Mouse (Mus musculus) left cerebral cortex, adult 11 months (tissue): ENCODE data around the gene Usp32.

Experiments used
- DNase-seq: peaks from one replicate; pipeline ENCODE4 v3.0.0; 2022; ENCODE audit warnings: low spot score

The Usp32 gene

GRCm38 (mm10) chr11:84947206-84947605 is 192.8 kb downstream of the Usp32 start:
- no peak for DNase-seq

GRCm38 (mm10) chr11:84945841-84946240 is 194.1 kb downstream of the Usp32 start:
- DNase-seq: no peak

GRCm38 (mm10) chr11:84944639-84945435 is 195.1 kb downstream of the Usp32 start:
- no peak for DNase-seq

GRCm38 (mm10) chr11:84943948-84944347 is 196.0 kb downstream of the Usp32 start:
- DNase-seq: no peak

GRCm38 (mm10) chr11:84940140-84940539 is 199.8 kb downstream of the Usp32 start:
- DNase-seq: no peak

- no peak for DNase-seq
Measured at GRCm38 (mm10) chr11:84939508-84940053, 200.4 kb downstream of the Usp32 start.
